Comparison of ENCODE assay signal across 26 mouse cellular contexts in the genomic region with DNA sequence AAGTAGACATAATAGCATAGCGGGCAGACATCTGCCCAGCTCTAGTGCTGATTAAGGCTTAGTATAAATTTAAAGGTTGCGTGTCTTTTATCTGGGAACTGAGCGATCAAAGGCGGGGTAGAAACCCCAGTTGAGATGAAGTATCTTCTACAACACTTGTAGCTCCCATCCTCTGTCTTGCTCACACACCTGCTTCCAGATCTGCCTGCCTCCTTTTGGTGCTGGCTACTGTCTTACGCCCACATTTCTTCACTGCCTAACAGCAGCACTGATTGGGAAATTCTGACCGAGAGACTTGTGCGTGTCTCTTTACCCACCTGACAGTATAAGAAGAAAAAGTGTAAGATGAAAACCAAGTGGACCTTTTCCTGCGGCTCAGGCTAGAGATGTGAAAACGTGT.
DNase-seq lines count a peak whose midpoint lies in the region; ATAC-seq and TF ChIP-seq lines count a peak whose summit lies in the region.
"Had no signal": no experiment of that assay in that cellular context is flagged by ENCODE, and none has a peak within 500 bp of the region (broad histone marks: within the 10 kb centered on the region; RNA-seq: fewer than 3 reads in every experiment).

No protein-coding gene starts in this region.

- no peaks in the 10 kb centered on the region for H3K9me3 ChIP-seq in ES-Bruce4 (replicated peaks; ENCODE audit: control insufficient read depth, insufficient read depth, low read length, poor library complexity, severe bottlenecking)
- H3K9me3 ChIP-seq in midbrain, embryonic 14.5 days (ENCODE audit: control insufficient read depth, low read length), result no peaks in the 10 kb centered on the region
- H3K9me3 ChIP-seq: embryonic facial prominence, embryonic 13.5 days; embryonic facial prominence, embryonic 15.5 days; forebrain, embryonic 10.5 days; forebrain, embryonic 12.5 days; G1E had no signal

- TF ChIP-seq CTCF in ES-Bruce4 (IDR thresholded peaks at IDR 0.05; ENCODE audit: low read depth, low read length), result no peak

- TF ChIP-seq EP300 in ES-Bruce4 (IDR thresholded peaks at IDR 0.05; ENCODE audit: insufficient read depth, low read depth, low read length), result no peak

- peaks cover 8% of the 10 kb centered on the region for H3K4me1 ChIP-seq in ES-Bruce4 (ENCODE audit: control insufficient read depth, insufficient read depth, low read length)
- H3K4me1 ChIP-seq in midbrain, embryonic 14.5 days (ENCODE audit: control insufficient read depth, insufficient read depth, low read length), result 0 out of 2 replicates have a peak, but pooled peaks cover 2% of the 10 kb centered on the region
- H3K4me1 ChIP-seq: embryonic facial prominence, embryonic 15.5 days; forebrain, embryonic 12.5 days had no signal

- no peak overlapping the region for H3K4me3 ChIP-seq in ES-Bruce4 (ENCODE audit: low read depth, low read length)
- no peak overlapping the region for H3K4me3 ChIP-seq in midbrain, embryonic 14.5 days (replicated peaks; ENCODE audit: low read depth, low read length)
- H3K4me3 ChIP-seq: embryonic facial prominence, embryonic 13.5 days; embryonic facial prominence, embryonic 15.5 days; erythroblast, embryonic 14.5 days; forebrain, embryonic 10.5 days; forebrain, embryonic 12.5 days had no signal

- no peak overlapping the region for H3K9ac ChIP-seq in ES-Bruce4 (ENCODE audit: low read depth, poor library complexity, severe bottlenecking)
- H3K9ac ChIP-seq in midbrain, embryonic 14.5 days (replicated peaks; ENCODE audit: low read length), result no peak overlapping the region
- H3K9ac ChIP-seq: embryonic facial prominence, embryonic 13.5 days; embryonic facial prominence, embryonic 15.5 days; forebrain, embryonic 12.5 days had no signal

- H3K36me3 ChIP-seq in ES-Bruce4 (ENCODE audit: control insufficient read depth, insufficient read depth, low read length, poor library complexity, severe bottlenecking), result no peaks in the 10 kb centered on the region
- H3K36me3 ChIP-seq in midbrain, embryonic 14.5 days (ENCODE audit: control insufficient read depth, insufficient read depth, low read length), result no peaks in the 10 kb centered on the region
- H3K36me3 ChIP-seq: embryonic facial prominence, embryonic 13.5 days; embryonic facial prominence, embryonic 15.5 days; forebrain, embryonic 10.5 days; forebrain, embryonic 12.5 days; G1E had no signal

- no peaks in the 10 kb centered on the region for H3K27me3 ChIP-seq in ES-Bruce4 (ENCODE audit: control insufficient read depth, insufficient read depth, low read length, poor library complexity, severe bottlenecking)
- H3K27me3 ChIP-seq in midbrain, embryonic 14.5 days (ENCODE audit: control insufficient read depth, insufficient read depth, low read length), result no peaks in the 10 kb centered on the region
- H3K27me3 ChIP-seq: embryonic facial prominence, embryonic 13.5 days; embryonic facial prominence, embryonic 15.5 days; forebrain, embryonic 12.5 days; Patski had no signal

- no peak for TF ChIP-seq POLR2A in ES-Bruce4 (IDR thresholded peaks at IDR 0.05; ENCODE audit: insufficient read depth, low read length)

- H3K27ac ChIP-seq in ES-Bruce4 (ENCODE audit: insufficient read depth, low read length), result peak overlapping the region; percentile 14; the same call in 1 of the 2 replicates
- no peak overlapping the region for H3K27ac ChIP-seq in midbrain, embryonic 14.5 days (replicated peaks; ENCODE audit: low read depth, low read length)
- H3K27ac ChIP-seq: embryonic facial prominence, embryonic 13.5 days; embryonic facial prominence, embryonic 15.5 days; forebrain, embryonic 10.5 days; forebrain, embryonic 12.5 days had no signal

- ATAC-seq in midbrain, embryonic 14.5 days (ENCODE audit: low FRiP score, low TSS enrichment), result no peak
- ATAC-seq: activated CD4-positive, CD25-positive, alpha-beta regulatory T cell, adult 4 months; forebrain, embryonic 14.5 days; forebrain, embryonic 16.5 days; Patski had no signal

- H3K4me2 ChIP-seq in midbrain, embryonic 14.5 days (ENCODE audit: low read length), result no peak overlapping the region
- H3K4me2 ChIP-seq: embryonic facial prominence, embryonic 13.5 days; embryonic facial prominence, embryonic 15.5 days; forebrain, embryonic 12.5 days had no signal

- 92% methylated on average over 9 of the region's 9 CpGs for whole genome bisulfite sequencing in midbrain, embryonic 14.5 days

- DNase-seq in ES-CJ7 (ENCODE audit: low read depth, low spot score) (peak; percentile 59), R1 (ENCODE audit: low read depth, low spot score) (peak; percentile 60)
- DNase-seq in brain, adult 2 months (ENCODE audit: low read depth, low spot score), result peak; percentile 22
- DNase-seq in midbrain, embryonic 14.5 days, result no peak
- DNase-seq in lung, postnatal 25 days (ENCODE audit: low spot score), result no peak
- DNase-seq in cerebellum, adult 8-10 months, result no peak
- DNase-seq: adrenal gland, adult 8-10 months; adrenal gland, postnatal 14 days; adrenal gland, postnatal 36 days; cerebellum, adult 11 months; cerebellum, adult 18-20 months; cerebellum, adult 9-10 months; cerebellum, postnatal 10 days; cerebellum, postnatal 25 days; embryo, embryonic 11 days had no signal

Comparison
In these comparisons a context has a peak if more than half of its experiments do, and no peak if none do; other contexts are left out.
1. DNase-seq: peak in ES-CJ7 (single experiment), R1 (single experiment) and brain, adult 2 months (single experiment); none in midbrain, embryonic 14.5 days (single experiment), lung, postnatal 25 days (single experiment) and cerebellum, adult 8-10 months (single experiment).